Mouse (Mus musculus): ENCODE data around the gene Plxna3. TPM values are rescaled to one million over a fixed set of nuclear protein-coding genes. Genes with fewer than 3 reads are reported as not detected.
A peak's percentile ranks its signal among the peaks of the same experiment; 100 is the strongest.
"Not testable (repeated sequence)": the region's sequence is repeated elsewhere in the genome, so short reads cannot be mapped to it uniquely, and the experiment has no call there.

Gene Plxna3
- total and polyA plus RNA-seq, 2 experiments from 2014 or later, result 17.9 to 149 TPM

DNA sequence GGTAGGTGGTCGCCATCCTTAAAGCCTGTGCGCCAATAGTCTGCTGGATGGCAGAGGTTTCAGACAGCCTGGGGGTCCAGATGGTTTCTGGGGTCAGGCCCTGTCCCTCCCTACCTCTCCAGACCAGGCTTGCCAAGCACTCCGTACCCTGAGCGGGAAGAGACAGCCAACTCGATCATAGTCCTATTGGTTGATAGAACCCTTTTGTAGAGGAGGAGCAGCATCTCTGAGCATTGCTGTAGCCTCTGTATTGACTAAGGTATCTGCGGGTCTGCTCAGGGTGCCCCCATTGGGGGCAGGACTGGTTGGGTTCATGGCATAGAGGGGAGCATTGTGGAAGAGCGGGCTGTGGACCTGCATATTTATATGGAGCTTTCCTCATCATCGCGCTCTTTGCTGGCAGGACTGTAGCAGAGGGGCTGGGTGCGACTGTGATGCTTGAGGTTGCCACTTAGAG, 377 bp downstream of the Plxna3 start:
- DNase-seq (ENCODE audit: low spot score) (peak; percentile 13), ATAC-seq (peak; percentile 75; the same call in 1 of the 2 replicates)
- Histone ChIP-seq H3K4me3 (ENCODE audit: low read length) (peak overlapping the region; percentile 43), H3K36me3 (ENCODE audit: insufficient read depth, low read length) (no peaks in the 10 kb centered on the region), H3K27me3 (ENCODE audit: insufficient read depth, low read length) (no peaks in the 10 kb centered on the region), H3K9me3 (ENCODE audit: low read length) (no peaks in the 10 kb centered on the region), H3K9ac (replicated peaks; ENCODE audit: low read length) (peak overlapping the region; percentile 51), H3K4me2 (ENCODE audit: low read depth, low read length) (peak overlapping the region; percentile 64), H3K4me1 (ENCODE audit: insufficient read depth, low read length) (peaks cover 10% of the 10 kb centered on the region; the same call in 1 of the 2 replicates), H3K27ac (peak overlapping the region; percentile 86)
- TF ChIP-seq CTCF (IDR thresholded peaks at IDR 0.05; ENCODE audit: low read depth), result no peak
- WGBS, result 33% methylated on average over 10 of the region's 10 CpGs

GRCm38 (mm10) chrX:74330166-74330930, 1.5 kb downstream of the Plxna3 start:
- WGBS, result 24% methylated on average over 2 of the region's 2 CpGs
- ATAC-seq, result no peak

GRCm38 (mm10) chrX:74352645-74353466, 24.0 kb downstream of the Plxna3 start:
- Histone ChIP-seq H3K27ac (peak overlapping the region; percentile 70), H3K9me3 (ENCODE audit: low read length) (no peaks in the 10 kb centered on the region), H3K9ac (replicated peaks; ENCODE audit: low read length) (peak overlapping the region; percentile 48), H3K4me1 (ENCODE audit: insufficient read depth, low read length) (no peaks in the 10 kb centered on the region), H3K36me3 (ENCODE audit: insufficient read depth, low read length) (no peaks in the 10 kb centered on the region), H3K4me2 (ENCODE audit: low read depth, low read length) (peak overlapping the region; percentile 62), H3K27me3 (ENCODE audit: insufficient read depth, low read length) (no peaks in the 10 kb centered on the region), H3K4me3 (ENCODE audit: low read length) (peak overlapping the region; percentile 37)
- 30% methylated on average over 13 of the region's 13 CpGs for WGBS
- TF ChIP-seq CTCF (IDR thresholded peaks at IDR 0.05; ENCODE audit: low read depth), result no peak
- DNase-seq (ENCODE audit: low spot score) (no peak), ATAC-seq (peak; percentile 74; the same call in 1 of the 2 replicates)

More at GRCm38 (mm10) chrX:74330166-74330930, 1.5 kb downstream of the Plxna3 start:
- Histone ChIP-seq H3K27me3 (ENCODE audit: insufficient read depth, low read length) (no peaks in the 10 kb centered on the region), H3K9ac (replicated peaks; ENCODE audit: low read length) (peak overlapping the region; percentile 51), H3K4me2 (ENCODE audit: low read depth, low read length) (peak overlapping the region; percentile 64), H3K27ac (peak overlapping the region; percentile 86; the same call in 1 of the 2 replicates), H3K9me3 (ENCODE audit: low read length) (no peaks in the 10 kb centered on the region), H3K4me3 (ENCODE audit: low read length) (peak overlapping the region; percentile 43), H3K36me3 (ENCODE audit: insufficient read depth, low read length) (no peaks in the 10 kb centered on the region), H3K4me1 (ENCODE audit: insufficient read depth, low read length) (peaks cover 10% of the 10 kb centered on the region; the same call in 1 of the 2 replicates)
- no peak for TF ChIP-seq CTCF (IDR thresholded peaks at IDR 0.05; ENCODE audit: low read depth)
- DNase-seq (ENCODE audit: low spot score), result peak; percentile 13

DNA sequence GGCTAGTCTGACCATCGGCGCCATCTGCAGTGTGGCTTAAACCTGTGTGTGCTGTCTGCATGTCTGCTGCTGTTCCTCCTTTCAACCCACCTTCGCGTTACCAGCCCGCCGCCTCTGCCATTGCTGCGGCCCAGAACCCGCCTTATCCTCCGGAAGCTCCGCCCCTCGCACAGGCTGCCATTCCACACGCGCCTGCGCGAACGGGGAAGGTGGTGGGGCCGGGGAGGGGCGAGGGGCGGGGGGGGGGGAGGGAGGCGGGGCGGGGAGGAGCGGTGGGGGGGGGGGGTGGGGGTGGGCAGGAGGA, 24.6 kb downstream of the Plxna3 start, which contains the start of gene Lage3:
Gene Lage3 (minus strand): TSS at position 152 of the 304 bp plus-strand sequence.
- Histone ChIP-seq H3K36me3 (ENCODE audit: insufficient read depth, low read length) (no peaks in the 10 kb centered on the region), H3K4me1 (ENCODE audit: insufficient read depth, low read length) (no peaks in the 10 kb centered on the region), H3K9me3 (ENCODE audit: low read length) (no peaks in the 10 kb centered on the region), H3K27ac (peak within 1 kb of the TSS; percentile 70), H3K4me2 (ENCODE audit: low read depth, low read length) (peak within 1 kb of the TSS; percentile 62), H3K4me3 (ENCODE audit: low read length) (peak within 1 kb of the TSS; percentile 37), H3K9ac (replicated peaks; ENCODE audit: low read length) (peak within 1 kb of the TSS; percentile 48), H3K27me3 (ENCODE audit: insufficient read depth, low read length) (no peaks in the 10 kb centered on the region)
- no peak for TF ChIP-seq CTCF (IDR thresholded peaks at IDR 0.05; ENCODE audit: low read depth)
- WGBS, result 58% methylated on average over 11 of the region's 22 CpGs
- DNase-seq (ENCODE audit: low spot score) (peak; percentile 88), ATAC-seq (peak; percentile 91)

GRCm38 (mm10) chrX:74357069-74357468, 28.2 kb downstream of the Plxna3 start:
- not testable (repeated sequence) for H3K4me1 ChIP-seq (ENCODE audit: insufficient read depth, low read length); H3K9ac ChIP-seq (replicated peaks; ENCODE audit: low read length); H3K27me3 ChIP-seq (ENCODE audit: insufficient read depth, low read length); H3K4me2 ChIP-seq (ENCODE audit: low read depth, low read length); H3K36me3 ChIP-seq (ENCODE audit: insufficient read depth, low read length); DNase-seq (ENCODE audit: low spot score); H3K27ac ChIP-seq; ATAC-seq; H3K4me3 ChIP-seq (ENCODE audit: low read length); H3K9me3 ChIP-seq (ENCODE audit: low read length)
- WGBS, result 92% methylated on average over 3 of the region's 3 CpGs

GRCm38 (mm10) chrX:74359171-74359570, 30.3 kb downstream of the Plxna3 start:
- H3K4me1 ChIP-seq (ENCODE audit: insufficient read depth, low read length), result no peaks in the 10 kb centered on the region
- H3K9ac ChIP-seq (replicated peaks; ENCODE audit: low read length), result no peak overlapping the region
- no peak overlapping the region for H3K27ac ChIP-seq
- no peak overlapping the region for H3K4me2 ChIP-seq (ENCODE audit: low read depth, low read length)
- 56% methylated on average over 11 of the region's 11 CpGs for WGBS
- no peaks in the 10 kb centered on the region for H3K9me3 ChIP-seq (ENCODE audit: low read length)
- H3K4me3 ChIP-seq (ENCODE audit: low read length), result no peak overlapping the region
- no peak for DNase-seq (ENCODE audit: low spot score)
- no peaks in the 10 kb centered on the region for H3K36me3 ChIP-seq (ENCODE audit: insufficient read depth, low read length)
- ATAC-seq, result no peak
- H3K27me3 ChIP-seq (ENCODE audit: insufficient read depth, low read length), result no peaks in the 10 kb centered on the region
- TF ChIP-seq CTCF (IDR thresholded peaks at IDR 0.05; ENCODE audit: low read depth), result no peak

All from hindbrain, postnatal 0 days (tissue).